Mouse (Mus musculus) forebrain, embryonic 14.5 days (tissue): ENCODE results near the gene Ttll9. TPM values are rescaled to one million over a fixed set of nuclear protein-coding genes. Genes with fewer than 3 reads are reported as not detected.

Experiments used
- ATAC-seq: fragments of 200-750 bp; cut with Nextera tagmentation; 2 replicates; pipeline ENCODE4 v1.8.0; 2017; ENCODE audit warnings: mild to moderate bottlenecking, moderate library complexity
- DNase-seq: peaks from one replicate; pipeline ENCODE4 v3.0.0-alpha.2; 2015; ENCODE audit warnings: low spot score
- H3K27ac ChIP-seq: fragments of 300-500 bp; sonication (generic); 2 replicates; pipeline ENCODE4 v1.5.1; 2014; ENCODE audit warnings: low read depth, mild to moderate bottlenecking, control low read depth, low read length, moderate library complexity
- H3K27me3 ChIP-seq: fragments of 300-500 bp; sonication (generic); replicated peaks from 2 replicates; pipeline ENCODE4 v1.6.1; 2014; ENCODE audit warnings: low read length, control low read depth, mixed read lengths; ENCODE audit not compliant: control insufficient read depth, insufficient read depth
- H3K36me3 ChIP-seq: fragments of 300-500 bp; sonication (generic); 2 replicates; pipeline ENCODE4 v1.6.1; 2014; ENCODE audit warnings: low read length, control low read depth; ENCODE audit not compliant: control insufficient read depth, insufficient read depth
- H3K4me1 ChIP-seq: fragments of 300-500 bp; sonication (generic); 2 replicates; pipeline ENCODE4 v1.6.1; 2014; ENCODE audit warnings: antibody characterized with exemption, low read length, control low read depth; ENCODE audit not compliant: control insufficient read depth, insufficient read depth
- H3K4me2 ChIP-seq: fragments of 300-500 bp; sonication (generic); 2 replicates; pipeline ENCODE4 v1.6.1; 2014; ENCODE audit warnings: mild to moderate bottlenecking, control low read depth, low read length
- H3K4me3 ChIP-seq: fragments of 300-500 bp; sonication (generic); 2 replicates; pipeline ENCODE4 v1.5.1; 2014; ENCODE audit warnings: low read depth, low read length, control low read depth
- H3K9ac ChIP-seq: fragments of 300-500 bp; sonication (generic); 2 replicates; pipeline ENCODE4 v1.6.1; 2014; ENCODE audit warnings: mild to moderate bottlenecking, low read length, control low read depth, moderate library complexity
- H3K9me3 ChIP-seq: fragments of 300-500 bp; sonication (generic); replicated peaks from 2 replicates; pipeline ENCODE4 v1.6.1; 2016; ENCODE audit warnings: low read length, control low read depth, mixed read lengths; ENCODE audit not compliant: control insufficient read depth
- WGBS: fragments of 180-500 bp; shearing (Covaris S2); extraction: QIAGEN DNeasy Blood & Tissue Kit; methylation state at CpG from one replicate; pipeline ENCODE4 v1.1.7; 2014; 5-methylcytosine and 5-hydroxymethylcytosine counted together
- polyA plus RNA-seq: library from polyadenylated mRNA; unstranded; fragments of >200 nt; fragmentation: Nextera tagmentation; extraction: Ambion mirVana; gene quantifications from 2 replicates; pipeline ENCODE4 v1.2.1, GENCODE M21; 2014

Ttll9 gene
- polyA plus RNA-seq, 1 experiment from 2014 or later: 2.5 TPM

DNA sequence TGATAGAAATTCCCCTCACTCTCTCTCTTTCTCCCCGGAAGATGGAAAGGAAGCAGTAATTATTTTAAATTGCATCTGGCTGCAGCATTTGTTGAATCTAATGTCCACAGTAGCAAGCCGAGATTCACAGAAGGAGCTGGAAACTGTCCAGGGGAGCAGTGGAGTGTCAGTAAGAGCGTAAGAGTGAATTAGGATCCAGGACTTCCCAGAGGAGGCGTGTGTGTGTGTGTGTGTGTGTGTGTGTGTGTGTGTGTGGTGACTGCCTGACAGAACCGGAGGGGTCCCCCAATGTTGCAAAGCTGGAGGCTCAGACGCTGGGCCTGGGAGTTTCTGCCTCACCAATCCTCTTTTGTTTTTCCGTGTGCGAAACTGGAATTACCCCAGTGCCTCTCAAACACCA is 53.5 kb downstream of the Ttll9 start:
- peak; percentile 67 for DNase-seq
- H3K27ac ChIP-seq: peak overlapping the region; percentile 23
- no peaks in the 10 kb centered on the region for H3K9me3 ChIP-seq
- peak overlapping the region; percentile 85 for H3K4me2 ChIP-seq
- peaks cover 15% of the 10 kb centered on the region for H3K36me3 ChIP-seq
- WGBS: 29% methylated on average over 8 of the region's 8 CpGs
- H3K4me1 ChIP-seq: peaks cover 12% of the 10 kb centered on the region
- no peaks in the 10 kb centered on the region for H3K27me3 ChIP-seq
- no peak overlapping the region for H3K4me3 ChIP-seq
- H3K9ac ChIP-seq: peak overlapping the region; percentile 48
- peak; percentile 41; the same call in 1 of the 2 replicates for ATAC-seq

DNA sequence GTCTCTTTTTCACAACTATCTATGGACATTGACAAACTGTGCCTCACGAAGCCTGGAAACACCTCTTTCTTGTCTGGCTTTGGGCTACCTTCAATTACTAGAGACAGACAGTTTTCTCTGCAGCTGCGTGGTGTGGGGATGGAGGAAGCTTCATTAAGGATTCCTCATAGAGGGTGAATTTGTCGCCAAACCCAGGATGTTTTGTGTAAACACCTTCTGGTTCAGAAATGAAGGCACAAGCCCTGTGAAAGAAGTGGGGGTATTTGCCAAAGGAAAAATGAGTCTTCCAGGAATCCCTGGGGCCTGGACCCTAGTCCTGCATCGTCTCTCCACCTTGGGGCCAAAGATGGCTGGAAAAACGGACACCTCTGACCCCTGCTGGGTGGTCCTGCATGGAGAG is 54.5 kb downstream of the Ttll9 start:
- DNase-seq: peak; percentile 68
- no peak overlapping the region for H3K9ac ChIP-seq
- ATAC-seq: no peak
- H3K36me3 ChIP-seq: peaks cover 7% of the 10 kb centered on the region
- no peak overlapping the region for H3K4me2 ChIP-seq
- H3K27ac ChIP-seq: peak overlapping the region; percentile 5; the same call in 1 of the 2 replicates
- H3K9me3 ChIP-seq: no peaks in the 10 kb centered on the region
- no peak overlapping the region for H3K4me3 ChIP-seq
- 32% methylated on average over 5 of the region's 5 CpGs for WGBS
- H3K4me1 ChIP-seq: peaks cover 12% of the 10 kb centered on the region
- H3K27me3 ChIP-seq: no peaks in the 10 kb centered on the region

DNA sequence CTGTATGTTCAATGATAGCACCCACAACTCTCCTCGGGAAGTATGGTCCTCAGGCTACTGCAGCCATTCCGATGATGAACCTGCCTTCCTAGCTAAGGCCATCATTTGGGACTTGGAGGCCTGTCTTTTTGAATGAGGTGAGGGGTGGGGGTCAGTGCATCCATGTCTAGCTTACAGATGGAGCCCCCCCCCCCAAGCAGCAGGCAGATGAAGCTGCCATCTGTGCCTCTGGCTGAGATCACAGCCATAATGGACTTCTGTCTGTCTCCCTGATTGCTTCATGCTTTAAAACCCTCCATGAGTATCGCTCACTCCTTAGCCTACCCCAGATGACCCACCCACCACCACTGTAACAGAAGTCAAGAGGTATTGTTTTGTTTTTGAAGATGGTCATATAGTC is 57.1 kb downstream of the Ttll9 start:
- Histone ChIP-seq H3K27me3 (no peaks in the 10 kb centered on the region), H3K4me2 (no peak overlapping the region), H3K36me3 (no peaks in the 10 kb centered on the region), H3K9ac (no peak overlapping the region), H3K4me1 (peaks cover 8% of the 10 kb centered on the region), H3K9me3 (no peaks in the 10 kb centered on the region), H3K27ac (no peak overlapping the region), H3K4me3 (no peak overlapping the region)
- ATAC-seq (no peak), DNase-seq (no peak)
- 82% methylated on average over 3 of the region's 3 CpGs for WGBS

DNA sequence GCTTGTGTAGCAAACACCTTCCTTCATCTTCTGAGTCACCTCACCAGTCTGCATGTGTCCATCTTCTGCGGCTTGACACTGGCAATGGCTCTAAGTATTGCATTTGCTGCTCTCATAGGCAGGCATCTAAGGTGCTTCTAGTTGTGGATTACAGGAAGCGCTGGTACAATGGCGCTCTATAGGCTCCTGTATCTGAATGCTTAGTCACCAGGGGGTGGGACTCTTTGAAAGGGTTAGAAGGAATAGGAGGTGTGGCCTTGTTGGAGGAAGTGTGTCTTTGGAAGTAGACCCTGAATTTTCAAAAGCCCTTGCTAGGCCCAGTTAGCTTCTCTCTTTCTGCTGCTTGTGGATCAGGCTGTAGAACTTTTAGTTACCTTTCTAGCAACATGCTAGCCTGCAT is 58.9 kb downstream of the Ttll9 start:
- no peak for ATAC-seq
- H3K4me3 ChIP-seq: no peak overlapping the region
- H3K9ac ChIP-seq: no peak overlapping the region
- 54% methylated on average over 3 of the region's 3 CpGs for WGBS
- no peaks in the 10 kb centered on the region; the same call in 1 of the 2 replicates for H3K4me1 ChIP-seq
- H3K4me2 ChIP-seq: no peak overlapping the region
- no peaks in the 10 kb centered on the region for H3K36me3 ChIP-seq
- H3K9me3 ChIP-seq: no peaks in the 10 kb centered on the region
- DNase-seq: no peak
- H3K27ac ChIP-seq: no peak overlapping the region
- H3K27me3 ChIP-seq: no peaks in the 10 kb centered on the region

DNA sequence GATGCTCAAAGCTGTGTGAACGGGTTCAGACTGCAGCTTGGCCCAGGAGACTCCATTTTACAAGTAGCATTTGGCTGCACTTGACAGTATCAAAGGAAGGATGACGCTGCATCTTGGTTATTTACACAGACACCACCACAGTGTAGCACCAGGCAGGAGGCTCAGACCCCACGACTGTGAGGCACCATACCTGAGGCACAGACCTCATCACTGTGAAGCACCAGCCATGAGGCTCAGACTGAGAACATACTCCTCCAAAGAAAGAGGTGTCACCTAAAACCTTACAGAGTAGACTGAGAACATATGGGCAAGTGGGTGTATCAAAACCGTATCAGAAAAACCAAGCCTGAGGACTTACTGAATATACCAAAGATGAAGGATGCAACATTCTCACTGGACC is 60.6 kb downstream of the Ttll9 start:
- Histone ChIP-seq H3K4me1 (no peaks in the 10 kb centered on the region), H3K4me3 (no peak overlapping the region), H3K4me2 (no peak overlapping the region), H3K27me3 (no peaks in the 10 kb centered on the region), H3K9ac (no peak overlapping the region), H3K27ac (no peak overlapping the region), H3K9me3 (no peaks in the 10 kb centered on the region), H3K36me3 (no peaks in the 10 kb centered on the region)
- 68% methylated on average over 4 of the region's 4 CpGs for WGBS
- ATAC-seq (no peak), DNase-seq (no peak)

DNA sequence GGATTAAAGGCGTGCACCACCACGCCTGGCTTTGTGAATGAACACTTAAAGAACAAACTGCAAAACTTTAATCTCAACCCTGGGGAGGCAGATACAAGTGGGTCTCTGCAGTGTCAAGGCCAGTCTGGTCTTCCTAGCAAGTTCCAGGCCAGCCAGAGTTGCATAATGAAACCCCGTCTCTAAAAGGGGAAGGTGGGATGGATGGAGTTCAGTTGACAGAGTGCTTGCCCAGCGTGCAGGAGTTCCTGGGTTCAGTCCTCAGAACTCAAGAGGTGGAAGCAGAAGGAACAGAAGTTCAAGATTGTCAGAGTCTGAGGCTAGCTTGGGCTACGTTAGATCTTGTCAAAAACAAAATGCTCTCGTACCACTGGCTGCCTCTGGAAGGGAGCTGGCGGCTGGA is 63.8 kb downstream of the Ttll9 start:
- Histone ChIP-seq H3K4me2 (no peak overlapping the region), H3K27ac (no peak overlapping the region), H3K27me3 (peaks cover 6% of the 10 kb centered on the region; the same call in 1 of the 2 replicates), H3K9ac (no peak overlapping the region), H3K9me3 (no peaks in the 10 kb centered on the region), H3K36me3 (no peaks in the 10 kb centered on the region), H3K4me3 (no peak overlapping the region), H3K4me1 (peaks cover 2% of the 10 kb centered on the region; the same call in 1 of the 2 replicates)
- DNase-seq: no peak
- ATAC-seq: no peak
- 83% methylated on average over 7 of the region's 7 CpGs for WGBS

DNA sequence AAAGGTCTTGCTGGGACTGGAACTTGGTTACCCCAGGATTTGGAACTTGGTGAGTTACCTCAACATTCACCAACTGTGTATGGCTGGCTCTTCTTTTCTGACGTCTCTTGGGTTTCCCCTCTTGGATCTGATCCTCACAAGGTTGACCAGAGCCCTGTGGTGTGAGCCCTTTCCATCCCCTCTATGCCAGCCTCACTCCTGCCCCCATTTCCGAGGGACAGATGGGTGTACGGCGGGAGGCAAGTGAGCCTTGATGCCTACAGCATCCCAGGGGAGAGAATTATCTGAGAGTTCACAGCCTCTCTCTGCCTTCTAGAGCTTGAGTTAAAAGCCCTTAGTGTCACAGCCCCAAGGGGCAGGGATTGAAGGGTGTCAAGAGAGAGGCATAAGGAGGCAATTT is 65.2 kb downstream of the Ttll9 start:
- DNase-seq: no peak
- H3K4me3 ChIP-seq: no peak overlapping the region
- 67% methylated on average over 4 of the region's 4 CpGs for WGBS
- H3K36me3 ChIP-seq: no peaks in the 10 kb centered on the region
- H3K27ac ChIP-seq: no peak overlapping the region
- H3K4me2 ChIP-seq: no peak overlapping the region
- no peak for ATAC-seq
- H3K9me3 ChIP-seq: no peaks in the 10 kb centered on the region
- H3K4me1 ChIP-seq: peaks cover 3% of the 10 kb centered on the region; the same call in 1 of the 2 replicates
- no peak overlapping the region for H3K9ac ChIP-seq
- peaks cover 7% of the 10 kb centered on the region; the same call in 1 of the 2 replicates for H3K27me3 ChIP-seq

DNA sequence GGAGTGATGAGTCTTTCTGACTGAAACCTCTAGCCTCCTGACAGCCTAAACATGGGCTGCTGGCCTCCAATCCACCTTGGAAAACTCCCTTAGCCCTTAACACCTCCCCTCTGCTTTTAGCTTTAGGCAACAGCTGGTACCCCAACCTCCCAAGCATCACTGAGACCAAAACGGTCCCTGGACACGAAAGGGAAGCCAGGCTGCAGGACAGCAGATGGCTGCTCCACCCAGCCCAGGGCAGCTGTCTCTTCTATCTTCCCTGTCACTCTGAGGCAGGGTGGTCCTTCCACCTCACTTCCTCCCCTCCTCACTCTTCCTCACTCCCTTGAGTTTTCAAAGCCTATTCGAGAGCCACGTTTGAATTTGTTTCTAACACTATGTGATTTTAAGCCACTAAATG is 68.1 kb downstream of the Ttll9 start:
- H3K36me3 ChIP-seq: no peaks in the 10 kb centered on the region
- no peak overlapping the region for H3K27ac ChIP-seq
- no peaks in the 10 kb centered on the region for H3K9me3 ChIP-seq
- DNase-seq: no peak
- no peak overlapping the region for H3K4me2 ChIP-seq
- peaks cover 15% of the 10 kb centered on the region for H3K4me1 ChIP-seq
- H3K9ac ChIP-seq: no peak overlapping the region
- ATAC-seq: no peak
- H3K27me3 ChIP-seq: peaks cover 11% of the 10 kb centered on the region; the same call in 1 of the 2 replicates
- no peak overlapping the region for H3K4me3 ChIP-seq
- WGBS: 28% methylated on average over 4 of the region's 4 CpGs

DNA sequence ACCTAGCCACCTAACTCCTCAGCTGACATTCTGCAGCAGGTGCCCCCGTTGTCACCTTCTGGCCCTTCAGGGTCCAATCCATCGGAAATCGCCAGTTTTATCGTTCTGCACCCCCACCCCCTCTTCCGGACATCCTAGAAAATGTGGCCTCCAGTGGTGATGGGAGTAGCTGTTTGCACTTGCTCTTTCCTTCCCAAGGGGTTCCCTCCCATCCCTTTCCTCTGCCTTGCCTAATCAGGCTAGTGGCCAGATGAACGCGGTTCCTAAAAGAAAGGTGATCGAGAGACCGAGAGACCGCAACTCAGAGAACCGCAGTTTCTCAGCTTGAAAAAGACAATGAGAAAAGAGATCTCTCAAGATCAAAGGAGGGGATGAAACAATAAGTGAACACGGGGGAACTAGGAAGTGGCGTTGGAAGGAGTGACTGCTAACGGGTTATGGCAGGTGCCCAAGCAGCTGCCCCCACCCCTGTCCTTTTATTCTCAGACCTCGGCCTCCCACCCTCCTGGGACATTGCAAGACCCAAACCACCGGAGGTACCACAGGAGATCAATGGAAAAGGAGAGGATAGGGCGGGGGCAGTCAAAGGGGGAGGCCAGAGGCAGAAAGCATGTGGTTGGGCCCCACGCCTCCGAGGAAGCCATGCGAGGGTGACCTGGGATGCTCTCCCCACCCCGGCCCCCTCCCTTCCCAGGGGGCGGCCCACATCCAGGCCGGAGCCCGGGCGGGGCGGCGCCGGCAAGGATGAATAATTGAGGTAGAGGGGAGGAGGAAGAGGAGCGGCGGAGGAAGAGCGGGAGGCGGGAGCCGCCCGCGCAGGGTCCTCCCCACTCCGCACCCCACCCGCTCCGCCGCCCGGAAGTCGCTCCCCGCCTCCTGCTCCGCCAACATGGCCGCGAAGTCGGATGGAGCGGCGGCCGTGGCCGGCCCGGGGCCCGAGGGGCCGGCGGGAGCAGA is 69.1 kb downstream of the Ttll9 start, which contains the start of gene Xkr7:
Gene Xkr7 (plus strand): TSS at position 727 of the 957 bp plus-strand sequence.
- Histone ChIP-seq H3K4me1 (peaks cover 15% of the 10 kb centered on the region), H3K36me3 (no peaks in the 10 kb centered on the region), H3K4me2 (peak within 1 kb of the TSS; percentile 73), H3K27ac (peak within 1 kb of the TSS; percentile 61), H3K9ac (peak within 1 kb of the TSS; percentile 73), H3K27me3 (peaks cover 11% of the 10 kb centered on the region; the same call in 1 of the 2 replicates), H3K4me3 (peak within 1 kb of the TSS; percentile 63), H3K9me3 (no peaks in the 10 kb centered on the region)
- ATAC-seq (peak; percentile 84), DNase-seq (peak; percentile 69)
- WGBS: 1% methylated on average over 22 of the region's 54 CpGs
